Mouse (Mus musculus): ENCODE measurements around the gene Cpeb2. TPM values are rescaled to one million over a fixed set of nuclear protein-coding genes. Genes with fewer than 3 reads are reported as not detected.

Cpeb2 gene
- polyA plus RNA-seq, 1 experiment from 2014 or later, result 1.4 TPM

DNA sequence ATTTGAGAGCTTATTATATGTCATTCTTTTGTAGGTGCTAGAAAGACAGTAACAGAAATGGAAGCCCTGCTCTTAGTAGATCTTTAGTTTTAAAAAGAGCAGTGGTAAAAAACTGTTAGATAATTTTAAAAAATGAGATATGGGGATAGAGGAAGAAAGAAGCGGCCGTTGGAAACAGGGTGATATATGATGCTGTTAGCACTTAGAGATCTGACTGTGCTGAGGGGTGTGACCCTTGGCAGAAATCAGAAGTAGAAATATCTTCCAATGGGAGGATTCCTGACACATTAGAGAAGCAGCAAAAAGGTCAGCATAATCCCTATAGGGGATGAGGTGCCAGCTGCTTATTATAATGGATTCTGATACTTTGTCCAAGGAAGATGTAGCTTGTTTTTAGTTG is 24.5 kb downstream of the Cpeb2 start:
- no peaks in the 10 kb centered on the region for H3K4me1 ChIP-seq (ENCODE audit: control insufficient read depth, low read depth, low read length)
- H3K36me3 ChIP-seq (ENCODE audit: control insufficient read depth, insufficient read depth), result no peaks in the 10 kb centered on the region
- H3K27ac ChIP-seq (ENCODE audit: low read length), result no peak overlapping the region
- H3K9ac ChIP-seq (ENCODE audit: low read depth, low read length), result no peak overlapping the region
- no peak overlapping the region for H3K4me2 ChIP-seq (ENCODE audit: low read depth, low read length)
- ATAC-seq (ENCODE audit: low read depth), result no peak
- H3K9me3 ChIP-seq (replicated peaks; ENCODE audit: control insufficient read depth, low read length), result no peaks in the 10 kb centered on the region
- H3K27me3 ChIP-seq (ENCODE audit: control insufficient read depth, insufficient read depth, low read depth, low read length), result no peaks in the 10 kb centered on the region
- WGBS (ENCODE audit: insufficient replicate concordance), result 53% methylated on average over 2 of the region's 2 CpGs
- H3K4me3 ChIP-seq (ENCODE audit: low read depth, low read length), result no peak overlapping the region

DNA sequence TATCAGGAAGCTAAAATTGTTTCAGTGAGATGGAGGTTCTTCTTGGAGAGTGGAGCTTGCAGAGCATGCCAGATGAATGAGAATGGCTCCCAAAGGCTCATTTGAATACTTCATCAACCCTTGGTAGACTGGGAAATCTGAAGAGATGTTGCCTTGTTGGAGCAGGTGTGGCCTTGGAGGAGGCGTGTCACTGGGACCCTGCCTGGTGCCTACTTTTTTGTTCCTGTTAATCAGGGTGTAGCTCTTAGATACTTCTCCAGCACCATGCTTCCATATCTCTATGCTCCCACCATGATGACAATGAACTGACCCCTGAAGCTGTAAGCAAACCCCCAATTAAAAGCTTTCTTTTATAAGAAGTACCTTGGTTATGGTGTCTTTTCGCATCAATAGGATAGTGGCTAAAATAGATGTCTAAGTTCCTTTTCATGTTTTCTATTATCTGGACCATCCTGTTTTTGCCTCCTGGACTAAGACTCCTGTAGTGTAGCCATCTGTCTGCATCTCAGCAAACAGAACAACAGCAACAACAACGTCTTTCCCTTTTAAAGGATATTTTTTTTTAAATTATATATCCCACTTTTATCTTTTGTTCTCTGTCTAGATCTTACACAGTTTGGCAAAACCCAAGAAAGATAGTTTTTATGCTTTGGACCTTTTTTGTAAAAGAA is 25.6 kb downstream of the Cpeb2 start:
- Histone ChIP-seq H3K9ac (ENCODE audit: low read depth, low read length) (no peak overlapping the region), H3K4me2 (ENCODE audit: low read depth, low read length) (no peak overlapping the region), H3K27me3 (ENCODE audit: control insufficient read depth, insufficient read depth, low read depth, low read length) (no peaks in the 10 kb centered on the region), H3K36me3 (ENCODE audit: control insufficient read depth, insufficient read depth) (no peaks in the 10 kb centered on the region), H3K4me1 (ENCODE audit: control insufficient read depth, low read depth, low read length) (no peaks in the 10 kb centered on the region), H3K27ac (ENCODE audit: low read length) (no peak overlapping the region), H3K9me3 (replicated peaks; ENCODE audit: control insufficient read depth, low read length) (no peaks in the 10 kb centered on the region), H3K4me3 (ENCODE audit: low read depth, low read length) (no peak overlapping the region)
- ATAC-seq (ENCODE audit: low read depth), result no peak
- 68% methylated on average over 3 of the region's 3 CpGs for WGBS (ENCODE audit: insufficient replicate concordance)

GRCm38 (mm10) chr5:43261814-43262213 is 28.8 kb downstream of the Cpeb2 start:
- Histone ChIP-seq H3K4me2 (ENCODE audit: low read depth, low read length) (no peak overlapping the region), H3K36me3 (ENCODE audit: control insufficient read depth, insufficient read depth) (no peaks in the 10 kb centered on the region), H3K9ac (ENCODE audit: low read depth, low read length) (no peak overlapping the region), H3K27ac (ENCODE audit: low read length) (no peak overlapping the region), H3K27me3 (ENCODE audit: control insufficient read depth, insufficient read depth, low read depth, low read length) (no peaks in the 10 kb centered on the region), H3K4me3 (ENCODE audit: low read depth, low read length) (no peak overlapping the region), H3K9me3 (replicated peaks; ENCODE audit: control insufficient read depth, low read length) (no peaks in the 10 kb centered on the region), H3K4me1 (ENCODE audit: control insufficient read depth, low read depth, low read length) (no peaks in the 10 kb centered on the region)
- ATAC-seq (ENCODE audit: low read depth), result no peak
- 75% methylated on average over 6 of the region's 6 CpGs for WGBS (ENCODE audit: insufficient replicate concordance)

DNA sequence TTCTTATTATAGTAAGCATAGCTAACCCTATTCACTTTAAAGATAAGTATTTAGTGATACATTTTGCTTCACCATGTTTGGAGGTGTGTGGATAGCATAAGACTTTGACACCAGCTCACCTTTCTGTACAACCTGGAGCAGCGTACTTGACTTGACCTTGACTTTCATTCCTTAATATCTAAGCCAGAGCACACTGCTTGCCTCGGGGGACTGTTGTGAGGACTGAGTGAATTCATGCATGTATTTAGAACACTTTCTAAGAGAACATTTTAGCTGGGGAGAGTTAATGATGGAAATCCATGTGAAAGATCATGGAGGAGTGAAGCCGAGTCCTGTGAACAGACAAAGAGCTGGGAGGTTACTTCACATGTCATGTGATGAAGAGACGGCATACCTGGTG is 31.0 kb downstream of the Cpeb2 start:
- H3K27ac ChIP-seq (ENCODE audit: low read length), result no peak overlapping the region
- H3K9ac ChIP-seq (ENCODE audit: low read depth, low read length), result no peak overlapping the region
- no peaks in the 10 kb centered on the region for H3K36me3 ChIP-seq (ENCODE audit: control insufficient read depth, insufficient read depth)
- H3K4me2 ChIP-seq (ENCODE audit: low read depth, low read length), result no peak overlapping the region
- no peaks in the 10 kb centered on the region for H3K4me1 ChIP-seq (ENCODE audit: control insufficient read depth, low read depth, low read length)
- WGBS (ENCODE audit: insufficient replicate concordance), result 63% methylated on average over 4 of the region's 4 CpGs
- H3K27me3 ChIP-seq (ENCODE audit: control insufficient read depth, insufficient read depth, low read depth, low read length), result no peaks in the 10 kb centered on the region
- H3K4me3 ChIP-seq (ENCODE audit: low read depth, low read length), result no peak overlapping the region
- no peaks in the 10 kb centered on the region for H3K9me3 ChIP-seq (replicated peaks; ENCODE audit: control insufficient read depth, low read length)
- no peak for ATAC-seq (ENCODE audit: low read depth)

DNA sequence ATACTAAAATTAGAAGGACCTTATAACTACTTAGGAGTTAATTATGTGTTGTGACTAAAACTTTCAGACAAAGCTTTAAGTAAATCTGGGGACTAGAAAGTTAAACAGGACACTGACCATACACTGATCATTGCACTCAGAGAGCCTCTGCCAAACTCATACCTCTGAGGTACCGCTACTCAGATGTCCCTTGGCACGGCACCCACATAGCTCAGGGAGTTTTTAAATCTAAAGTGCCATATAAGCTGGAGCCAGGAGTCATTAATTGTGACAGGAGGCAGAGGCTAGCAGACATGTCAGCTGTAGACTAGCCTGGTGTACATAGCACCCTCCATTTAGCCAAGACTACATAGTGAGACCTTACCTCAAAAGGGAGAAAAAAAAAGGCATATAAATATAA is 31.7 kb downstream of the Cpeb2 start:
- ATAC-seq (ENCODE audit: low read depth), result no peak
- Histone ChIP-seq H3K9ac (ENCODE audit: low read depth, low read length) (no peak overlapping the region), H3K9me3 (replicated peaks; ENCODE audit: control insufficient read depth, low read length) (no peaks in the 10 kb centered on the region), H3K36me3 (ENCODE audit: control insufficient read depth, insufficient read depth) (no peaks in the 10 kb centered on the region; the same call in 1 of the 2 replicates), H3K4me3 (ENCODE audit: low read depth, low read length) (no peak overlapping the region), H3K27ac (ENCODE audit: low read length) (no peak overlapping the region), H3K4me1 (ENCODE audit: control insufficient read depth, low read depth, low read length) (no peaks in the 10 kb centered on the region), H3K27me3 (ENCODE audit: control insufficient read depth, insufficient read depth, low read depth, low read length) (no peaks in the 10 kb centered on the region), H3K4me2 (ENCODE audit: low read depth, low read length) (no peak overlapping the region)
- WGBS (ENCODE audit: insufficient replicate concordance), result 77% methylated on average over 2 of the region's 2 CpGs

GRCm38 (mm10) chr5:43277982-43278381 is 45.0 kb downstream of the Cpeb2 start:
- Histone ChIP-seq H3K4me1 (ENCODE audit: control insufficient read depth, low read depth, low read length) (no peaks in the 10 kb centered on the region), H3K4me3 (ENCODE audit: low read depth, low read length) (no peak overlapping the region), H3K9me3 (replicated peaks; ENCODE audit: control insufficient read depth, low read length) (no peaks in the 10 kb centered on the region), H3K27me3 (ENCODE audit: control insufficient read depth, insufficient read depth, low read depth, low read length) (no peaks in the 10 kb centered on the region), H3K9ac (ENCODE audit: low read depth, low read length) (no peak overlapping the region), H3K36me3 (ENCODE audit: control insufficient read depth, insufficient read depth) (peaks cover 3% of the 10 kb centered on the region; the same call in 1 of the 2 replicates), H3K27ac (ENCODE audit: low read length) (no peak overlapping the region), H3K4me2 (ENCODE audit: low read depth, low read length) (no peak overlapping the region)
- 75% methylated on average over 1 of the region's 1 CpGs for WGBS (ENCODE audit: insufficient replicate concordance)
- ATAC-seq (ENCODE audit: low read depth), result no peak

- no peak overlapping the region for H3K27ac ChIP-seq (ENCODE audit: low read length)
- no peaks in the 10 kb centered on the region for H3K9me3 ChIP-seq (replicated peaks; ENCODE audit: control insufficient read depth, low read length)
- no peak overlapping the region for H3K4me3 ChIP-seq (ENCODE audit: low read depth, low read length)
- H3K9ac ChIP-seq (ENCODE audit: low read depth, low read length), result no peak overlapping the region
- ATAC-seq (ENCODE audit: low read depth), result no peak
- no peaks in the 10 kb centered on the region for H3K4me1 ChIP-seq (ENCODE audit: control insufficient read depth, low read depth, low read length)
- no peaks in the 10 kb centered on the region for H3K27me3 ChIP-seq (ENCODE audit: control insufficient read depth, insufficient read depth, low read depth, low read length)
- WGBS (ENCODE audit: insufficient replicate concordance), result 37% methylated on average over 3 of the region's 3 CpGs
- peaks cover 3% of the 10 kb centered on the region; the same call in 1 of the 2 replicates for H3K36me3 ChIP-seq (ENCODE audit: control insufficient read depth, insufficient read depth)
- no peak overlapping the region for H3K4me2 ChIP-seq (ENCODE audit: low read depth, low read length)
Measured at GRCm38 (mm10) chr5:43279774-43280173, 46.8 kb downstream of the Cpeb2 start.

DNA sequence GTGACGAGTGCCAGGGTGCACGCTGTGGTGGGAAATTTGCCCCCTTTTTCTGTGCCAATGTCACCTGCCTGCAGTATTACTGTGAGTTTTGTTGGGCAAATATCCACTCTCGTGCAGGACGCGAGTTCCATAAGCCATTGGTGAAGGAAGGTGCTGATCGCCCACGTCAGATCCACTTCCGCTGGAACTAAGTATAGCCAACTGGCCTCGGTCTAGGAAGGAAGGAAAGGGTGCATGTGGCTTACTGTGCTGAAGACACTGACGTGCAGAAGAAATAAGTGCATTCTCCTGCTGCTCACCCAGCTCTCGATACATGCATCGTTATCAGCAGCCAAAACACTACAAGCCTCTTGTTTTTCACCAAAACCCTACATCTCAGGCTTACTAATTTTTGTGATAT is 52.8 kb downstream of the Cpeb2 start:
- Histone ChIP-seq H3K4me1 (ENCODE audit: control insufficient read depth, low read depth, low read length) (no peaks in the 10 kb centered on the region), H3K9ac (ENCODE audit: low read depth, low read length) (no peak overlapping the region), H3K4me3 (ENCODE audit: low read depth, low read length) (no peak overlapping the region), H3K9me3 (replicated peaks; ENCODE audit: control insufficient read depth, low read length) (no peaks in the 10 kb centered on the region), H3K4me2 (ENCODE audit: low read depth, low read length) (no peak overlapping the region), H3K27me3 (ENCODE audit: control insufficient read depth, insufficient read depth, low read depth, low read length) (no peaks in the 10 kb centered on the region), H3K27ac (ENCODE audit: low read length) (no peak overlapping the region), H3K36me3 (ENCODE audit: control insufficient read depth, insufficient read depth) (peaks cover 2% of the 10 kb centered on the region; the same call in 1 of the 2 replicates)
- 49% methylated on average over 12 of the region's 12 CpGs for WGBS (ENCODE audit: insufficient replicate concordance)
- no peak for ATAC-seq (ENCODE audit: low read depth)

DNA sequence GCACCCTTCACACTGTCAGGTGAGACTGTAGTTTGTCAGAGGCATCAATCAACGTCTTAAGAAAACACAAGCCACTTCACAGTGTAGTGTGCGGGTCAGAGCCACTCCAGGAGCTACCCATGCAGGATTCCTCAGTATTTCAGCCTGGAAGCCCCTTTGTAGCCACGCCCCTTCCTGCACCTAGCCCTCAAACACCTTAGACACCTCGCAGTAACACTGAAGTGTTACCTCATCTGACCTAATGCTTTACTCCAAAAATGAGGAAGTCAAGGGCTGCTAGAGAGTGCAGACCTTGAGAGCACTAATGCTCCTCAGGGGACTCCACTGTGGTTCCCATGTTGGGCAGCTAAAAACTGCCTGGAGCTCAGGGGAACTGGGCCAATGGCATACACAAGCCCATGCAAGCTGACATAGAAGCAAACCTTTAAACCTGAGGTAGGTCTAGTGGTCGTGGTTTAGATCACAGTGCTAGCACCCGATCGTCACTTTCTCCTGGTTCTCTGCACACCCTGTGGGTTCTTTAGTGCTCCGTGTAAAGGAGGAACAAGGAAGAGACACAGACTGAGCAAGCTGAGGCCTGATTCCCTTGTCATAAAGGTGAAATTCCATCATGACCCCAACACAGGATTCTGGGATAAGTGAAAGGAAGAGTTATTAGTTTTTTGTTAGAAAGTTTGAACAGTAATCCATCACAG is 56.9 kb downstream of the Cpeb2 start:
- ATAC-seq (ENCODE audit: low read depth), result no peak
- Histone ChIP-seq H3K9ac (ENCODE audit: low read depth, low read length) (no peak overlapping the region), H3K4me1 (ENCODE audit: control insufficient read depth, low read depth, low read length) (no peaks in the 10 kb centered on the region), H3K27ac (ENCODE audit: low read length) (no peak overlapping the region), H3K4me3 (ENCODE audit: low read depth, low read length) (no peak overlapping the region), H3K4me2 (ENCODE audit: low read depth, low read length) (no peak overlapping the region), H3K27me3 (ENCODE audit: control insufficient read depth, insufficient read depth, low read depth, low read length) (no peaks in the 10 kb centered on the region), H3K36me3 (ENCODE audit: control insufficient read depth, insufficient read depth) (no peaks in the 10 kb centered on the region), H3K9me3 (replicated peaks; ENCODE audit: control insufficient read depth, low read length) (no peaks in the 10 kb centered on the region)
- WGBS (ENCODE audit: insufficient replicate concordance), result 39% methylated on average over 8 of the region's 8 CpGs
